ENCODE assay signal across 26 mouse cellular contexts in genomic region chr6:88606417-88606816, GRCm38 (mm10). TPM values are rescaled to one million over a fixed set of nuclear protein-coding genes. Genes with fewer than 3 reads are reported as not detected.
DNase-seq lines count a peak whose midpoint lies in the region; ATAC-seq and TF ChIP-seq lines count a peak whose summit lies in the region.
"Had no signal": no experiment of that assay in that cellular context is flagged by ENCODE, and none has a peak within 500 bp of the region (broad histone marks: within the 10 kb centered on the region; RNA-seq: fewer than 3 reads in every experiment).

No protein-coding gene starts in this region.

- no peaks in the 10 kb centered on the region for H3K36me3 ChIP-seq in forebrain, embryonic 14.5 days (ENCODE audit: control insufficient read depth, insufficient read depth, low read length)
- no peaks in the 10 kb centered on the region for H3K36me3 ChIP-seq in forebrain, postnatal 0 days (ENCODE audit: insufficient read depth)
- H3K36me3 ChIP-seq in midbrain, embryonic 11.5 days (ENCODE audit: control insufficient read depth, insufficient read depth, low read length) = no peaks in the 10 kb centered on the region
- no peaks in the 10 kb centered on the region for H3K36me3 ChIP-seq in midbrain, postnatal 0 days (ENCODE audit: insufficient read depth, low read length)
- H3K36me3 ChIP-seq: embryonic facial prominence, embryonic 10.5 days; embryonic facial prominence, embryonic 13.5 days; hindbrain, embryonic 12.5 days; hindbrain, embryonic 15.5 days had no signal

- DNase-seq in forebrain, embryonic 14.5 days (ENCODE audit: low spot score) = no peak
- no peak for DNase-seq in forebrain, postnatal 0 days
- DNase-seq in frontal cortex, postnatal 25 days (ENCODE audit: low spot score in 2 of 2) = no peak
- DNase-seq in midbrain, embryonic 11.5 days (ENCODE audit: low spot score, missing footprints) = peak; percentile 17
- DNase-seq in midbrain, postnatal 0 days (ENCODE audit: low spot score) = no peak
- DNase-seq in fibroblast of lung, adult 2 months (ENCODE audit: low read depth) = peak; percentile 33
- DNase-seq: adrenal gland, postnatal 10 days; adrenal gland, postnatal 36 days; cerebellum, adult 11 months; cerebellum, adult 2 months; cerebellum, adult 9-11 months; cerebellum, postnatal 25 days; embryo, embryonic 11 days; gastrocnemius, postnatal 10 days; gastrocnemius, postnatal 36 days; heart, adult 11 months had no signal

- no peaks in the 10 kb centered on the region for H3K4me1 ChIP-seq in forebrain, embryonic 14.5 days (ENCODE audit: control insufficient read depth, insufficient read depth, low read length)
- no peaks in the 10 kb centered on the region for H3K4me1 ChIP-seq in forebrain, postnatal 0 days (ENCODE audit: insufficient read depth)
- H3K4me1 ChIP-seq in midbrain, embryonic 11.5 days (ENCODE audit: control insufficient read depth, insufficient read depth, low read length) = no peaks in the 10 kb centered on the region
- no peaks in the 10 kb centered on the region for H3K4me1 ChIP-seq in midbrain, postnatal 0 days (ENCODE audit: insufficient read depth, low read length)
- H3K4me1 ChIP-seq: embryonic facial prominence, embryonic 10.5 days; embryonic facial prominence, embryonic 13.5 days; forebrain, embryonic 13.5 days; hindbrain, embryonic 12.5 days; hindbrain, embryonic 15.5 days had no signal

- no peak for TF ChIP-seq CTCF in forebrain, postnatal 0 days (IDR thresholded peaks at IDR 0.05; ENCODE audit: low read depth)
- no peak for TF ChIP-seq CTCF in midbrain, postnatal 0 days (IDR thresholded peaks at IDR 0.05)

- H3K4me2 ChIP-seq in forebrain, embryonic 14.5 days (ENCODE audit: low read length) = no peak overlapping the region
- no peak overlapping the region for H3K4me2 ChIP-seq in forebrain, postnatal 0 days (ENCODE audit: low read depth)
- H3K4me2 ChIP-seq in midbrain, embryonic 11.5 days = no peak overlapping the region
- H3K4me2 ChIP-seq in midbrain, postnatal 0 days (ENCODE audit: low read depth, low read length, poor library complexity, severe bottlenecking) = no peak overlapping the region
- H3K4me2 ChIP-seq: embryonic facial prominence, embryonic 13.5 days; forebrain, embryonic 13.5 days; heart, embryonic 11.5 days; hindbrain, embryonic 12.5 days; hindbrain, embryonic 15.5 days had no signal

- no peak overlapping the region for H3K4me3 ChIP-seq in forebrain, embryonic 14.5 days (ENCODE audit: low read depth, low read length)
- H3K4me3 ChIP-seq in forebrain, postnatal 0 days (ENCODE audit: low read depth, low read length) = no peak overlapping the region
- H3K4me3 ChIP-seq in midbrain, embryonic 11.5 days (ENCODE audit: low read depth, low read length) = no peak overlapping the region
- no peak overlapping the region for H3K4me3 ChIP-seq in midbrain, postnatal 0 days (ENCODE audit: low read depth, low read length)
- H3K4me3 ChIP-seq: embryonic facial prominence, embryonic 10.5 days; embryonic facial prominence, embryonic 13.5 days; forebrain, embryonic 13.5 days; hindbrain, embryonic 12.5 days; hindbrain, embryonic 15.5 days had no signal

- H3K9ac ChIP-seq in forebrain, embryonic 14.5 days (ENCODE audit: low read length) = no peak overlapping the region
- no peak overlapping the region for H3K9ac ChIP-seq in forebrain, postnatal 0 days
- no peak overlapping the region for H3K9ac ChIP-seq in midbrain, embryonic 11.5 days (ENCODE audit: low read length)
- no peak overlapping the region for H3K9ac ChIP-seq in midbrain, postnatal 0 days (replicated peaks; ENCODE audit: low read length, poor library complexity, severe bottlenecking)
- H3K9ac ChIP-seq: embryonic facial prominence, embryonic 13.5 days; forebrain, embryonic 13.5 days; hindbrain, embryonic 12.5 days; hindbrain, embryonic 15.5 days had no signal

- no peaks in the 10 kb centered on the region for H3K9me3 ChIP-seq in forebrain, embryonic 14.5 days (replicated peaks; ENCODE audit: control insufficient read depth, low read length)
- no peaks in the 10 kb centered on the region for H3K9me3 ChIP-seq in forebrain, postnatal 0 days (ENCODE audit: low read length)
- H3K9me3 ChIP-seq in midbrain, embryonic 11.5 days (ENCODE audit: control insufficient read depth, low read length) = no peaks in the 10 kb centered on the region
- no peaks in the 10 kb centered on the region for H3K9me3 ChIP-seq in midbrain, postnatal 0 days (ENCODE audit: low read length)
- H3K9me3 ChIP-seq: embryonic facial prominence, embryonic 10.5 days; embryonic facial prominence, embryonic 13.5 days; forebrain, embryonic 13.5 days; hindbrain, embryonic 12.5 days; hindbrain, embryonic 15.5 days had no signal

- H3K27ac ChIP-seq in forebrain, embryonic 14.5 days (ENCODE audit: low read depth, low read length) = peak overlapping the region; percentile 44; the same call in 1 of the 2 replicates
- H3K27ac ChIP-seq in forebrain, postnatal 0 days (ENCODE audit: low read depth, low read length) = no peak overlapping the region
- H3K27ac ChIP-seq in midbrain, embryonic 11.5 days (ENCODE audit: low read depth, low read length) = no peak overlapping the region
- no peak overlapping the region for H3K27ac ChIP-seq in midbrain, postnatal 0 days (ENCODE audit: low read depth, low read length)
- H3K27ac ChIP-seq: embryonic facial prominence, embryonic 10.5 days; embryonic facial prominence, embryonic 13.5 days; hindbrain, embryonic 12.5 days; hindbrain, embryonic 15.5 days had no signal

- WGBS in forebrain, embryonic 14.5 days = 70% methylated on average over 2 of the region's 2 CpGs
- 50% methylated on average over 2 of the region's 2 CpGs for WGBS in forebrain, postnatal 0 days
- 80% methylated on average over 2 of the region's 2 CpGs for WGBS in midbrain, embryonic 11.5 days
- 73% methylated on average over 2 of the region's 2 CpGs for WGBS in midbrain, postnatal 0 days

- no peak for ATAC-seq in forebrain, embryonic 14.5 days
- no peak for ATAC-seq in forebrain, postnatal 0 days
- ATAC-seq in frontal cortex, adult (ENCODE audit: low TSS enrichment) = peak; percentile 65
- ATAC-seq in midbrain, embryonic 11.5 days (ENCODE audit: low FRiP score) = no peak
- no peak for ATAC-seq in midbrain, postnatal 0 days (ENCODE audit: low FRiP score)
- no peak for ATAC-seq in granulocyte monocyte progenitor cell, adult 5-6 weeks (replicated peaks; ENCODE audit: poor library complexity, severe bottlenecking)
- ATAC-seq: forebrain, embryonic 13.5 days; intestine, postnatal 0 days; Patski had no signal

- no peaks in the 10 kb centered on the region for H3K27me3 ChIP-seq in forebrain, embryonic 14.5 days (replicated peaks; ENCODE audit: control insufficient read depth, insufficient read depth, low read length)
- H3K27me3 ChIP-seq in forebrain, postnatal 0 days (ENCODE audit: insufficient read depth, low read length) = no peaks in the 10 kb centered on the region
- no peaks in the 10 kb centered on the region for H3K27me3 ChIP-seq in midbrain, embryonic 11.5 days (ENCODE audit: control insufficient read depth, insufficient read depth, low read length)
- no peaks in the 10 kb centered on the region for H3K27me3 ChIP-seq in midbrain, postnatal 0 days (ENCODE audit: insufficient read depth, low read length)
- H3K27me3 ChIP-seq: embryonic facial prominence, embryonic 13.5 days; forebrain, embryonic 13.5 days; hindbrain, embryonic 12.5 days; hindbrain, embryonic 15.5 days; Patski had no signal

RNA-seq across cellular contexts. Expression of gene Kbtbd12, which starts 31.3 kb away (rescaled TPM):
- 0.20 TPM in 1 of 2 replicates, not detected in the other for polyA plus RNA-seq in forebrain, embryonic 14.5 days (2014; fragmentation: Nextera tagmentation; extraction: Ambion mirVana)
- 0.08 and 0.29 TPM in 2 replicates for total RNA-seq in forebrain, postnatal 0 days (2014; rRNA removed)
- polyA plus RNA-seq in forebrain, postnatal 0 days (2015; fragmentation: Nextera tagmentation; extraction: Ambion mirVana) = 0.14 and 0.24 TPM in 2 replicates
- not detected in 2 replicates for polyA plus RNA-seq in midbrain, embryonic 11.5 days (2014; fragmentation: Nextera tagmentation; extraction: Ambion mirVana)
- total RNA-seq in midbrain, postnatal 0 days (2014; rRNA removed) = 0.16 and 0.38 TPM in 2 replicates
- polyA plus RNA-seq in midbrain, postnatal 0 days (2015; fragmentation: Nextera tagmentation; extraction: Ambion mirVana) = 0.25 TPM in 1 of 2 replicates, not detected in the other
- not detected in 2 replicates for total RNA-seq in granulocyte monocyte progenitor cell, adult 5-6 weeks (2014; fragmentation: Nextera tagmentation)
- 0.05 and 1.1 TPM in 2 replicates for total RNA-seq in granulocyte monocyte progenitor cell, adult 5-6 weeks (2017)
- polyA plus RNA-seq: forebrain, embryonic 13.5 days; hindbrain, embryonic 12.5 days had no signal

Comparison
In these comparisons a context has a peak if more than half of its experiments do, and no peak if none do; other contexts are left out.
1. DNase-seq: peak in midbrain, embryonic 11.5 days (single experiment) and fibroblast of lung, adult 2 months (single experiment); none in forebrain, embryonic 14.5 days (single experiment), forebrain, postnatal 0 days (single experiment), frontal cortex, postnatal 25 days (0 of 2) and midbrain, postnatal 0 days (single experiment).